Mouse (Mus musculus) CH12.LX (cell line): ENCODE data around the gene Tgfa. TPM values are rescaled to one million over a fixed set of nuclear protein-coding genes. Genes with fewer than 3 reads are reported as not detected.

Experiments used
- DNase-seq: peaks from one replicate; pipeline ENCODE4 v3.0.0-alpha.2; 2013; ENCODE audit errors: extremely low read depth
- H3K27ac ChIP-seq: 2 replicates; pipeline ENCODE4 v1.5.1; 2012; ENCODE audit warnings: low read depth, mild to moderate bottlenecking, control low read depth, moderate library complexity; ENCODE audit not compliant: insufficient read depth
- H3K27me3 ChIP-seq: replicated peaks from 2 replicates; pipeline ENCODE3; 2012; ENCODE audit warnings: inconsistent platforms
- H3K36me3 ChIP-seq, 2 experiments: replicated peaks in 1 of 2; 2 replicates each; pipeline versions ENCODE3 to v1.6.1; 2012; ENCODE audit warnings: inconsistent platforms in 1 of 2, low read length in 1 of 2, mild to moderate bottlenecking in 1 of 2, mixed read lengths in 1 of 2, moderate library complexity in 1 of 2; ENCODE audit not compliant: control insufficient read depth in 1 of 2, insufficient read depth in 1 of 2
- H3K4me1 ChIP-seq, 2 experiments: 2 replicates each; pipeline ENCODE4 v1.6.1; 2012; ENCODE audit warnings: inconsistent platforms in 1 of 2, moderate library complexity in 1 of 2; ENCODE audit not compliant: insufficient read depth in 2 of 2, control insufficient read depth in 1 of 2
- H3K4me2 ChIP-seq: 2 replicates; pipeline ENCODE4 v1.6.1; 2012; ENCODE audit warnings: low read depth, mild to moderate bottlenecking, control low read depth; ENCODE audit not compliant: poor library complexity, insufficient read depth, severe bottlenecking
- H3K4me3 ChIP-seq, 3 experiments: fragments of 150-350 bp in 1 of 3; sonication (generic) in 1 of 3; replicated peaks in 1 of 3; 2 replicates each; pipeline versions ENCODE3 to v1.5.1; 2011 to 2012; ENCODE audit warnings: low read depth in 2 of 3, low read length in 2 of 3, mild to moderate bottlenecking in 2 of 3, moderate library complexity in 2 of 3, control low read depth in 1 of 3, improper control_type of control experiment in 1 of 3, inconsistent platforms in 1 of 3, mixed read lengths in 1 of 3; ENCODE audit not compliant: poor library complexity in 1 of 3
- H3K79me2 ChIP-seq: replicated peaks from 2 replicates; pipeline ENCODE4 v1.6.1; 2012; ENCODE audit warnings: mild to moderate bottlenecking, moderate library complexity; ENCODE audit not compliant: control insufficient read depth, poor library complexity, insufficient read depth, severe bottlenecking; ENCODE audit errors: extremely low read depth
- H3K9ac ChIP-seq: 2 replicates; pipeline ENCODE4 v1.6.1; 2012; ENCODE audit warnings: low read depth, mild to moderate bottlenecking, control low read depth, moderate library complexity; ENCODE audit not compliant: insufficient read depth
- H3K9me3 ChIP-seq: replicated peaks from 2 replicates; pipeline ENCODE3; 2012; ENCODE audit warnings: low read length, inconsistent platforms, mixed read lengths
- CHD2 ChIP-seq: IDR thresholded peaks from 2 replicates; pipeline ENCODE4 v1.6.1; 2011; ENCODE audit warnings: low read length, improper control_type of control experiment
- CTCF ChIP-seq, 2 experiments: IDR thresholded peaks in 1 of 2; conservative IDR thresholded peaks in 1 of 2; 2 replicates each; pipeline ENCODE4 v1.5.1; 2011 to 2012; ENCODE audit warnings: low read depth in 2 of 2, low read length in 2 of 2, improper control_type of control experiment in 1 of 2, inconsistent platforms in 1 of 2, mild to moderate bottlenecking in 1 of 2, moderate library complexity in 1 of 2
- E2F4 ChIP-seq: IDR thresholded peaks from 2 replicates; pipeline ENCODE4 v1.6.1; 2011; ENCODE audit warnings: low read depth, low read length, improper control_type of control experiment; ENCODE audit not compliant: insufficient replicate concordance
- ELF1 ChIP-seq: IDR thresholded peaks from 2 replicates; pipeline ENCODE4 v1.6.1; 2014; ENCODE audit warnings: low read depth, mild to moderate bottlenecking, inconsistent platforms, low read length, improper control_type of control experiment
- IRF4 ChIP-seq: IDR thresholded peaks from 2 replicates; pipeline ENCODE4 v1.6.1; 2014; ENCODE audit warnings: low read depth, mild to moderate bottlenecking, inconsistent platforms, low read length, improper control_type of control experiment
- JUN ChIP-seq: IDR thresholded peaks from 2 replicates; pipeline ENCODE4 v1.6.1; 2011; ENCODE audit warnings: low read depth, mild to moderate bottlenecking, low read length, improper control_type of control experiment, moderate library complexity; ENCODE audit not compliant: insufficient read depth
- JUND ChIP-seq: conservative IDR thresholded peaks from 2 replicates; pipeline ENCODE4 v1.6.1; 2011; ENCODE audit warnings: low read depth, low read length, improper control_type of control experiment
- MXI1 ChIP-seq: IDR thresholded peaks from 2 replicates; pipeline ENCODE4 v1.6.1; 2011; ENCODE audit warnings: mild to moderate bottlenecking, low read depth, low read length, improper control_type of control experiment
- MYC ChIP-seq: IDR thresholded peaks from 2 replicates; pipeline ENCODE4 v1.6.1; 2011; ENCODE audit warnings: low read depth, mild to moderate bottlenecking, improper control_type of control experiment, low read length
- NELFE ChIP-seq: IDR thresholded peaks from 2 replicates; pipeline ENCODE4 v1.6.1; 2011; ENCODE audit warnings: low read depth, low read length, improper control_type of control experiment
- POLR2A ChIP-seq: IDR thresholded peaks from 2 replicates; pipeline ENCODE4 v1.6.1; 2011; ENCODE audit warnings: low read depth, mild to moderate bottlenecking, improper control_type of control experiment, low read length
- RAD21 ChIP-seq: IDR thresholded peaks from 2 replicates; pipeline ENCODE4 v1.6.1; 2011; ENCODE audit warnings: low read depth, mild to moderate bottlenecking, low read length, improper control_type of control experiment, moderate library complexity
- SIN3A ChIP-seq: IDR thresholded peaks from 2 replicates; pipeline ENCODE4 v1.6.1; 2012; ENCODE audit warnings: low read length, improper control_type of control experiment, inconsistent platforms
- SMC3 ChIP-seq: IDR thresholded peaks from 2 replicates; pipeline ENCODE4 v1.6.1; 2011; ENCODE audit warnings: low read depth, low read length, improper control_type of control experiment
- TBP ChIP-seq: conservative IDR thresholded peaks from 2 replicates; pipeline ENCODE4 v1.6.1; 2011; ENCODE audit warnings: low read depth, low read length, improper control_type of control experiment
- TCF12 ChIP-seq: IDR thresholded peaks from 2 replicates; pipeline ENCODE4 v1.6.1; 2014; ENCODE audit warnings: low read depth, mild to moderate bottlenecking, inconsistent platforms, low read length, improper control_type of control experiment
- UBTF ChIP-seq: IDR thresholded peaks from 2 replicates; pipeline ENCODE4 v1.6.1; 2012; ENCODE audit warnings: low read depth, mild to moderate bottlenecking, inconsistent platforms, low read length, improper control_type of control experiment, moderate library complexity
- USF2 ChIP-seq: conservative IDR thresholded peaks from 2 replicates; pipeline ENCODE4 v1.6.1; 2011; ENCODE audit warnings: low read depth, low read length, improper control_type of control experiment
- ZKSCAN1 ChIP-seq: IDR thresholded peaks from 2 replicates; pipeline ENCODE4 v1.6.1; 2012; ENCODE audit warnings: low read depth, inconsistent platforms, low read length, improper control_type of control experiment, borderline replicate concordance
- ZNF384 ChIP-seq: IDR thresholded peaks from 2 replicates; pipeline ENCODE4 v1.6.1; 2012; ENCODE audit warnings: low read depth, low read length, improper control_type of control experiment, inconsistent platforms
- dilution Hi-C: fragments of 300-500 bp; cut with MboI; formaldehyde crosslinking; loops from 2 replicates; pipeline ENCODE4 v1.14.3; 2020; ENCODE audit warnings: low sequenced_read_pairs; ENCODE audit not compliant: extremely low pct_unique_long_range_greater_than_20kb, extremely low pct_ligation_motif_present
- in situ Hi-C: fragments of 300-500 bp; cut with MboI; formaldehyde crosslinking; loops from 3 replicates; pipeline ENCODE4 v1.14.3; 2019; ENCODE audit warnings: low sequenced_read_pairs, low pct_ligation_motif_present, low pct_unique_long_range_greater_than_20kb, mixed read lengths
- polyA plus RNA-seq: library from polyadenylated mRNA; unstranded; fragments of >175 nt; gene quantifications from 2 replicates; pipeline ENCODE4 v1.2.1, GENCODE M21; 2012; ENCODE audit warnings: low read depth; ENCODE audit not compliant: insufficient read length
- total RNA-seq, 2 experiments: library from RNA; depleted of rRNA; stranded (reverse); fragments of 300-350 nt in 1 of 2; fragments of >200 nt in 1 of 2; gene quantifications; 2 replicates each; pipeline ENCODE4 v1.2.3; 2012 to 2014

Gene Tgfa
- total and polyA plus RNA-seq, 3 experiments: not detected

DNA sequence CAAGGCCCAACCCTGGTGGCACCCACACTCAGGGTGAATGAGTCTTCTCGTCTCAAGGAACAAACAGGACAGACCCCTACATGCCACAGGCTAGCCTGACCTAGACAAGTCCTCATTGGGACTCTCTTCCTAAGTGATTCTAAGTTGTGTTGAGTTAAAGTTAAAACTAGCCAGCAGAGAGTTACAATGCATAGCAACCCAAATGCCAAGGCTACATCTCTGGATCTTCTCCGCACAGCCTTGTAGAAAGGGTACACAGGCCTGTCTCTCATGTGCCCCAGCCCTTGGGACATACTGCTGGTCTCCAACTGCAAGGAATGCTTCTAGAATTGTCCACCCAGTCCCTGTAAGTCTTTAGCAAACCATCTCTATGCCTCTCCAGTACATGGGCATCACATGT is 81.8 kb downstream of the Tgfa start:
- peaks cover 81% of the 10 kb centered on the region for H3K27me3 ChIP-seq
- dilution Hi-C loops: no loop called here
- no peak for TF ChIP-seq SIN3A
- no peak for TF ChIP-seq ZKSCAN1
- no peak for TF ChIP-seq CHD2
- no peak for TF ChIP-seq TBP
- TF ChIP-seq TCF12: no peak
- TF ChIP-seq NELFE: no peak
- no peak for TF ChIP-seq MYC
- no peak for TF ChIP-seq JUND
- no peak for TF ChIP-seq ELF1
- no peak for TF ChIP-seq E2F4
- TF ChIP-seq ZNF384: no peak
- no peak for TF ChIP-seq UBTF
- no peak for TF ChIP-seq POLR2A
- no peak for TF ChIP-seq USF2
- TF ChIP-seq SMC3: no peak
- TF ChIP-seq JUN: no peak
- TF ChIP-seq RAD21: no peak
- no peak for TF ChIP-seq MXI1
- H3K9ac ChIP-seq: no peak overlapping the region
- no peak overlapping the region for H3K4me3 ChIP-seq
- no peak for DNase-seq
- no peaks in the 10 kb centered on the region for H3K36me3 ChIP-seq
- in situ Hi-C loops: no loop called here
- H3K4me2 ChIP-seq: no peak overlapping the region
- peaks cover 7% of the 10 kb centered on the region for H3K9me3 ChIP-seq
- H3K79me2 ChIP-seq: no peaks in the 10 kb centered on the region
- no peaks in the 10 kb centered on the region for H3K4me1 ChIP-seq
- H3K27ac ChIP-seq: no peak overlapping the region

DNA sequence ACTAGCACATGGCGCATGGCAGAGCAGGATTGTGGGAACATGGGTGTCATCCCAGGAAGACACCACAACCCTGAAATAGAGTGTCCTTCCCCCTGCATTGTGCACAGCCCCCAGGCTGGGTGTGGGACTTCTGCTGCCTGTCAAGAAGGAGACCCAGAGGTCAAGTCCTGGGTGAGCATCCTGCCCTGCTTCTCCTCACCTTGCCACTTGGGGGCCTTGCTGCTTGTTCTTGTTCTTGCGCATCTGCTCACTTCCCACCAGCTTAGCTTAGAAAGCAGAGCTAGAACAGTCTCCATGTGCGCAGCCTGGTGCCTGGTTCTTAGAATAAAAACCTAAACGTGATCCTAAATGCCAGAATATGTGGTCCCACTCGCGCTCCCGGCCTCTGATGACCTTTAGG is 82.6 kb downstream of the Tgfa start:
- peaks cover 77% of the 10 kb centered on the region for H3K27me3 ChIP-seq
- peaks cover 7% of the 10 kb centered on the region for H3K9me3 ChIP-seq
- TF ChIP-seq RAD21 (peak; percentile 8), IRF4 (no peak), SMC3 (peak; percentile 45), CTCF (conservative IDR thresholded peaks at IDR 0.05 in 1 of 2, IDR thresholded peaks at IDR 0.05 in 1 of 2; ENCODE audit: low read depth in 2 of 2, low read length in 2 of 2) (peak; percentile 13 to 44; a peak in 2 of 4 replicates)
- no peak overlapping the region for H3K4me3 ChIP-seq
- H3K4me2 ChIP-seq: no peak overlapping the region
- no peaks in the 10 kb centered on the region for H3K79me2 ChIP-seq
- no peaks in the 10 kb centered on the region for H3K36me3 ChIP-seq
- H3K27ac ChIP-seq: no peak overlapping the region
- no peak overlapping the region for H3K9ac ChIP-seq
- H3K4me1 ChIP-seq: no peaks in the 10 kb centered on the region
- in situ Hi-C loops (no loop called here), dilution Hi-C loops (no loop called here)
- DNase-seq: peak; percentile 6
